In the genomic region with DNA sequence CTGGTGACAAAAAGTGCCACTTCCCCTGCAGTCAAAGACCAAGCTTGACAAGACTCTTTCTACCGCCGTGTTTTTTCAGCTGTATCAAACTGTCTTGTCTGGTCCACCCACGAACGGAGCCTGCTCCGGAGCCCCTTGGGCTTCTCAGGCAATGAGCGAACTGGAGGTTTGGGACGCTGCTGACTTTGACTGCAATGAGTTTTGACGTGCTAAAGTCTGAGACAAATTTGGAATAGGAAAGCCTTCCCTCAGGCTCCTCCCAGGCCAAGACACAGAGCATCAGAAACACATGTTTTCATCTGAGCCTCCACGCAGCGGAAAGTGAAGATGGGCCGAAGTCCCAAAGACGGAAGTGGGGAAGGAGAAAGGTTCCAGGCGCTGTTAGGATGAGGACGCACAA, we compare ENCODE assay signal across 16 mouse cellular contexts. TPM values are rescaled to one million over a fixed set of nuclear protein-coding genes. Genes with fewer than 3 reads are reported as not detected.
DNase-seq lines count a peak whose midpoint lies in the region; ATAC-seq and TF ChIP-seq lines count a peak whose summit lies in the region.
"Had no signal": no experiment of that assay in that cellular context is flagged by ENCODE, and none has a peak within 500 bp of the region (broad histone marks: within the 10 kb centered on the region; RNA-seq: fewer than 3 reads in every experiment).

No protein-coding gene starts in this region.

- no peak overlapping the region for H3K4me3 ChIP-seq in left cerebral cortex, adult 2 months
- no peak overlapping the region for H3K4me3 ChIP-seq in embryonic facial prominence, embryonic 14.5 days (ENCODE audit: low read depth, low read length)
- H3K4me3 ChIP-seq in stomach, embryonic 14.5 days (ENCODE audit: low read depth, low read length): no peak overlapping the region
- H3K4me3 ChIP-seq: embryonic facial prominence, embryonic 12.5 days; forebrain, embryonic 15.5 days had no signal

- TF ChIP-seq CTCF in left cerebral cortex, adult 2 months (IDR thresholded peaks at IDR 0.05): no peak

- H3K4me1 ChIP-seq in embryonic facial prominence, embryonic 14.5 days (ENCODE audit: control insufficient read depth, insufficient read depth, low read length): 0 out of 2 replicates have a peak, but pooled peaks cover 20% of the 10 kb centered on the region
- H3K4me1 ChIP-seq in stomach, embryonic 14.5 days (ENCODE audit: control insufficient read depth, insufficient read depth, low read length): peaks cover 37% of the 10 kb centered on the region
- H3K4me1 ChIP-seq: forebrain, embryonic 15.5 days had no signal

- H3K9ac ChIP-seq in embryonic facial prominence, embryonic 14.5 days (ENCODE audit: low read depth, low read length): no peak overlapping the region
- no peak overlapping the region for H3K9ac ChIP-seq in stomach, embryonic 14.5 days (replicated peaks; ENCODE audit: low read depth, low read length)
- H3K9ac ChIP-seq: embryonic facial prominence, embryonic 12.5 days; forebrain, embryonic 15.5 days had no signal

- DNase-seq in left cerebral cortex, adult 2 months (ENCODE audit: extremely low spot score in 1 of 2, low spot score in 2 of 2): no peak
- no peak for DNase-seq in left cerebral cortex, adult 8-10 months (ENCODE audit: low spot score in 2 of 2)
- DNase-seq in embryonic facial prominence, embryonic 14.5 days (ENCODE audit: low spot score): peak; percentile 83
- peak; percentile 32 for DNase-seq in heart, adult 8-10 months (ENCODE audit: low spot score)
- DNase-seq in left cerebral cortex, postnatal 25 days (ENCODE audit: low spot score in 2 of 2): no peak
- DNase-seq: cerebellum, adult 9-10 months; lung, postnatal 36 days; midbrain, embryonic 14.5 days; thymus, postnatal 4 days had no signal

- no peaks in the 10 kb centered on the region for H3K36me3 ChIP-seq in embryonic facial prominence, embryonic 14.5 days (ENCODE audit: control insufficient read depth, insufficient read depth, low read length)
- no peaks in the 10 kb centered on the region for H3K36me3 ChIP-seq in stomach, embryonic 14.5 days (ENCODE audit: control insufficient read depth, insufficient read depth, low read length)
- H3K36me3 ChIP-seq: embryonic facial prominence, embryonic 12.5 days; forebrain, embryonic 15.5 days had no signal

- ATAC-seq in embryonic facial prominence, embryonic 14.5 days (ENCODE audit: low read depth): no peak
- ATAC-seq in stomach, embryonic 14.5 days (ENCODE audit: insufficient number of reproducible peaks, insufficient read depth, low FRiP score, low read depth): no peak
- no peak for ATAC-seq in CD4-positive, CD25-positive, alpha-beta regulatory T cell, adult 4 months
- ATAC-seq: forebrain, embryonic 15.5 days had no signal

- H3K27me3 ChIP-seq in embryonic facial prominence, embryonic 14.5 days (replicated peaks; ENCODE audit: control insufficient read depth, insufficient read depth, low read length): no peaks in the 10 kb centered on the region
- no peaks in the 10 kb centered on the region for H3K27me3 ChIP-seq in stomach, embryonic 14.5 days (ENCODE audit: control insufficient read depth, insufficient read depth, low read length)
- H3K27me3 ChIP-seq: CH12.LX; forebrain, embryonic 15.5 days had no signal

- H3K9me3 ChIP-seq in embryonic facial prominence, embryonic 14.5 days (ENCODE audit: control insufficient read depth, low read length): no peaks in the 10 kb centered on the region
- no peaks in the 10 kb centered on the region for H3K9me3 ChIP-seq in stomach, embryonic 14.5 days (ENCODE audit: control insufficient read depth, low read depth, low read length)
- H3K9me3 ChIP-seq: embryonic facial prominence, embryonic 12.5 days; forebrain, embryonic 15.5 days had no signal

- 47% methylated on average over 14 of the region's 14 CpGs for WGBS in embryonic facial prominence, embryonic 14.5 days
- 75% methylated on average over 14 of the region's 14 CpGs for WGBS in stomach, embryonic 14.5 days

- H3K27ac ChIP-seq in left cerebral cortex, adult 2 months: peak overlapping the region; percentile 50; the same call in 1 of the 2 replicates
- peak overlapping the region; percentile 39 for H3K27ac ChIP-seq in embryonic facial prominence, embryonic 14.5 days (replicated peaks; ENCODE audit: low read depth, low read length)
- peak overlapping the region; percentile 92 for H3K27ac ChIP-seq in stomach, embryonic 14.5 days (ENCODE audit: low read length)
- H3K27ac ChIP-seq: embryonic facial prominence, embryonic 12.5 days; forebrain, embryonic 15.5 days; kidney, postnatal 0 days had no signal

- peak overlapping the region; percentile 20; the same call in 1 of the 2 replicates for H3K4me2 ChIP-seq in embryonic facial prominence, embryonic 14.5 days (ENCODE audit: low read depth, low read length)
- H3K4me2 ChIP-seq in stomach, embryonic 14.5 days (replicated peaks; ENCODE audit: low read depth, low read length): no peak overlapping the region
- H3K4me2 ChIP-seq: embryonic facial prominence, embryonic 12.5 days; forebrain, embryonic 15.5 days; liver, embryonic 11.5 days had no signal

- intact Hi-C loops in left cerebral cortex, adult 2 months (cut with DNase I): loop anchor here (2.0 to 5.0 kb wide), 3 partner anchors 47 to 733 kb away; no protein-coding TSS in a partner anchor
- intact Hi-C loops in left cerebral cortex, postnatal 25 days (cut with DNase I): loop anchor here (10.0 kb wide), 1 partner anchor 91 kb away; no protein-coding TSS in a partner anchor

RNA-seq across cellular contexts. Expression of a gene that starts 49.1 kb away (rescaled TPM):
- total RNA-seq in left cerebral cortex, adult 2 months (2021): 10 to 100 TPM; 52.3 to 54.6 TPM
- total RNA-seq in left cerebral cortex, adult 8-10 months (2022): 10 to 100 TPM; 63.8 to 70.3 (median 64.4) TPM
- polyA plus RNA-seq in embryonic facial prominence, embryonic 14.5 days (2014; fragmentation: Nextera tagmentation; extraction: Ambion mirVana): 19.6 and 26.1 TPM in 2 replicates
- 10 to 100 TPM; 52.3 to 84.3 (median 65.6) TPM for total RNA-seq in heart, adult 8-10 months (2022)
- polyA plus RNA-seq in stomach, embryonic 14.5 days (2014; fragmentation: Nextera tagmentation; extraction: Ambion mirVana): 24.9 and 30.5 TPM in 2 replicates
- not detected for polyA plus RNA-seq in CD4-positive, CD25-positive, alpha-beta regulatory T cell, adult 4 months (2017; shearing (Covaris generic))
- total RNA-seq in left cerebral cortex, postnatal 25 days (2021): 10 to 100 TPM; 62.3 to 66.1 TPM

Comparison
In these comparisons a context has a peak if more than half of its experiments do, and no peak if none do; other contexts are left out.
1. DNase-seq: peak in embryonic facial prominence, embryonic 14.5 days (single experiment) and heart, adult 8-10 months (single experiment); none in left cerebral cortex, adult 2 months (0 of 2), left cerebral cortex, adult 8-10 months (0 of 2) and left cerebral cortex, postnatal 25 days (0 of 2).
2. H3K27ac ChIP-seq: peak in every context shown above with its lines; median percentile 92 in stomach, embryonic 14.5 days; 50 in left cerebral cortex, adult 2 months; 39 in embryonic facial prominence, embryonic 14.5 days.